Mouse (Mus musculus) gonadal fat pad, adult 2 months (tissue): ENCODE data around the gene Ipo7. TPM values are rescaled to one million over a fixed set of nuclear protein-coding genes. Genes with fewer than 3 reads are reported as not detected.
"Not testable (repeated sequence)": the region's sequence is repeated elsewhere in the genome, so short reads cannot be mapped to it uniquely, and the experiment has no call there.

Source experiments
- DNase-seq: peaks from one replicate; pipeline ENCODE4 v3.0.0-alpha.2; 2012; ENCODE audit warnings: low read depth
- polyA plus RNA-seq: library from polyadenylated mRNA; depleted of rRNA; stranded (reverse); fragments of >200 nt; gene quantifications from 2 replicates; pipeline ENCODE4 v1.2.3, GENCODE M21; 2012

The Ipo7 gene
- polyA plus RNA-seq, 1 experiment: 16.7 TPM

DNA sequence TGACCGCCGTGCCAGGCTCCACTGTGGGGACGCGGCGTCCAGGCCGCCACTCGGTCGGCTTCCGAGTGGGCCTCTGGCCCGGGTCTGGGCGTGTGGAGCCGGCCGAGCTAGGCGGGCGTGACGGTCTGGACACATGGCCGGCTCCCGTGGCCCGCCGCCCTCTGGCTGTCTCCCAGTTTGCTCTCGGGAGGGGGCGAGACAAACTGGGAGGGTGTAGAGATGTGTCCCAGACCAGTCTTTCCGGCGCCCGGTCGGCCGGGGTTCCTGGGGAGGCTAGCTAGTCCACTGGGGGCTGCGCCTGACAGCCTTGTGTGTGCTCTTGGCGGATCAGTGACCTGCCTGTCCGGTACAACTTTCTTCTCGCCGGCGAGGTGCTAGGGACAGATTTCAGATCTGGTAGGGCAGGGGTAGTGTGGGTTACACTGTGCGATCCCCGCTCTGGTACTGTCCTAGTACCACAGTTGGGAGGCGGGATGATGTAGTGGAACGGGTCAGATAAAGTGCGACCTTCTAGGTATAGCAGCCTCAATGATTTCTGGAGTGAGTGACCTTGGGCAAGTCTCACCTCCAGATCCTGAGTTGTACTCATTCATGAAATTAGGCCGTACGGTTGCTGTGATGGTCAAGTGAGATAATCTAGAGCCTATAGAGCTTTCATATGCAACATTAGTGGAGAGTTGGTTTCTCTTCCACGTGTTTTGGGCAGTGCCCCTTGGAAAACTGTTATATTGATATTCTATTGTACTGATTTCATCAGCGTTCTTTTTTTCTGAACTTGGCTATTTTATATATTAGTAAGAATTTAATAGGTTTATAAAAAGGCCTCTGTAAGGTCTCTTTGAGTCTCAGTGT lies 783 bp downstream of the Ipo7 start:
- no peak for DNase-seq

DNA sequence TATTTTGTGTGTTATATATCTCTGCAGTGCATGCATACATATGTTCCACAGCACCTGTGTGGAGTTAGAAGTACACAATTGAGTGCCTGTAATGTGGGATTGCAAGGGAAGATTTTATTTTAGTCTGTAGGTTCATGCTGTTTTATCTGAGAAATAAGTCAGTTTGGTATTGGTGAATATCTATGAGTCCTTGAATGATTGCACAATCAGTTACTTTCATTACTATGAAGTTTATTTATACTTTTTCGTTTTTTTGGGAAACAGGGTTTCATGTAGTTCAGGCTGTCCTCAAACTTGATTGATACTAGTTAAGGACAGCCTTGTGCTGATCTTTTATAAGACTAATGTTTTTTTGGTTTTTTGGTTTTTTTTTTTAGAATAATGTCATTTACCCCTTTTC lies 5.5 kb downstream of the Ipo7 start:
- no peak for DNase-seq

DNA sequence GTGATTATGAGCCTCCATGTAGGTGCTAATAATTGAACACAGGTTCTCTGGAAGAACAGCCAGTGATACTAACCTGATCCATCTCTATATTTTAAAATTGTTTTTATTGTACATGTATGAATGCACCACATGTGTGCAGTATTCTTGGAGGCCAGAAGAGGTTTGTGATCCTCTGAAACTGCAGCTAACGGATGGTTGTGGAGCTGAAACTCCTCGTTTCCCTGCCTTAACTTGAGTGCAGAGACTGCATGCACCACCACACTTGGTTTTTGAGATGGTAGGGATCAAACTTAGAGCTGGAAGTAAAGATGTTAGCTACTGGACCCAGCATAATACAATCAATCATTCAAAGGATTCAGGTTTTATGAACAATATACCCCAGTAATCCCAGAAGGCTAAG lies 8.5 kb downstream of the Ipo7 start:
- no peak for DNase-seq

GRCm38 (mm10) chr7:110028826-110029225 lies 10.8 kb downstream of the Ipo7 start:
- no peak for DNase-seq

DNA sequence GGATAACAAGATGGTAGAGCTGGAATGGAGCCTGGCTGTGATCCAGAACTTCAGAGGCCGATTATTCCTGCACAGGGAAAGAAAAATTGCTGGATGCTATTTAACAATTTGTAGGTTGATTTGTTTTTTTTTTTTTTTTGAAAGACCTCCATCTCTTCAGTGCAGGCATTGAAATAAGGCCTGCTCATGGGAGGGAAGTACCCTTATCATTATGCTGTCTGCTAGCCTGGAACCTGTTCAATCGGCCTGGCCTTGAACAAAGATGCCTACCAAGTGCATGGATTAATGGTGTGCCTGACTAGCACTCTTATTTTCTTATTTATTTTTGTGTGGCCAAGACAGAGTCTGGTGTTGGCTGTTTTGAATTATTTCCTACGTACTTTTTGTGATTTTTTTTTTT lies 12.3 kb downstream of the Ipo7 start:
- no peak for DNase-seq

DNA sequence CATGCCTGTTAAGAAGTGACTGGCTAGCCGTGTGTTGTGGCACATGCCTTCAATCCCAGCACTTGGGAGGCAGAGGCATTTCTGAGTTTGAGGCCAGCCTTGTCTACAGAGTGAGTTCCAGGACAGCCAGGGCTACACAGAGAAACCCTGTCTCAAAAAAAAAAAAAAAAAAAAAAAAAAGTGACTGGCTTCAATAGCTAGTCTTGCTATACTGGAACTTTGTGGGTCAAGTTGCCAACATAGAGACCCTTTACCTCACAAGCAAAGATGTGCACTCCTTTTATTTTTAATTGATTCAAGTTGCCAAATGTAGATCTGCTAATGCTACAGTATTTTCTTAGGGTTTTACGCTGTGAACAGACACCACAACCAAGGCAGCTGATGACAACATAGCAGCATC lies 39.6 kb downstream of the Ipo7 start:
- DNase-seq: not testable (repeated sequence)

GRCm38 (mm10) chr7:110059092-110059785 lies 41.2 kb downstream of the Ipo7 start:
- DNase-seq: no peak

DNA sequence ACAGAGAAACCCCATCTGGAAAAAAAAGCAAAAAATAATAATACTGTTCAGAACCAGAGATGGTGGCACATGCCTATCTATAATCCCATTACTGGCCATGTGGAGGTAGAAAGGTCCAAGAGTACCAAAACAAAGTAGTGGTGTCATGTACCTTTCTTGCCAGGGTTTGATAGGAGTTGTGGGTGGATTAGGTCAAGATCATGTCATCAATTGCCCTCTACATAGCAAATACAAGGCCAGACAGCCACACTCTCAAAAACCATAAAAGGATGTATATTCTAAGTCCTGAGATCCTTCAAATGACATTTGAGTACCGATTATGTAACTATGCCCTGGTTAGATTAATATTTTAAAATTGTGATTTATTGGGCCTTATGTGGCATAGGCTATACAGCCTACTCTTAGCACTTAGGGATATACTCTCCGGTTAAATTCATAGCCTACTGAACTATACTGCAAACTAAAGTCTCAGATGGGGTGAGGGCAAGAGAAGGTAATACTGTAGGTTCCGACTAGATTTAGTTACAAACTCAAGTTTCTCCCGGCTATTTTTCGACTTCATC lies 42.1 kb downstream of the Ipo7 start:
- no peak for DNase-seq

DNA sequence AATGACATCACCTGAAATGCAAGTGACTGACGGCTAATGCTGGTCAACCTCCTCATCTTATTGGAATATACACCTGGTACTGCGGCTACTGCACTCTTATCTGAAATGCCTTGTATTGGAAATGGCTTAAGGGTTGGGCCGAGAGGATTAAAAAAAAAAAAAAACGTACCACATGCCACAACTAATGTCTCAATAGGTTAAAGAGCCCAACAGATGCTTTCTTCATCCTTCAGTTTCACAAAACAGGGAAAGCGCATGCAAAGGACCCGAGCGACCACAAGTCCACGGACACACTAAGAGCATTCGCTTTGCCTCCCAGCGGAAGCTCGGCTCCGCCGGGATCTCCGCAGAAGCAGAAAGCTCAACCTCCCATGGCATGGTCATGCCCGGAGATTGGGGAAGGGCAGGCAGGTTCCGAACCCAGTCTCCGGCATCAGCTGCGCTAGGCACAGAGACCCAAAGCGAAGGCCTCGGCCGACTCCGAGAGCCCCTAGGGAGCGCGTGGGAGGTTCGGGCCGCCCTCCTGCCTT lies 42.7 kb downstream of the Ipo7 start:
- DNase-seq: no peak

DNA sequence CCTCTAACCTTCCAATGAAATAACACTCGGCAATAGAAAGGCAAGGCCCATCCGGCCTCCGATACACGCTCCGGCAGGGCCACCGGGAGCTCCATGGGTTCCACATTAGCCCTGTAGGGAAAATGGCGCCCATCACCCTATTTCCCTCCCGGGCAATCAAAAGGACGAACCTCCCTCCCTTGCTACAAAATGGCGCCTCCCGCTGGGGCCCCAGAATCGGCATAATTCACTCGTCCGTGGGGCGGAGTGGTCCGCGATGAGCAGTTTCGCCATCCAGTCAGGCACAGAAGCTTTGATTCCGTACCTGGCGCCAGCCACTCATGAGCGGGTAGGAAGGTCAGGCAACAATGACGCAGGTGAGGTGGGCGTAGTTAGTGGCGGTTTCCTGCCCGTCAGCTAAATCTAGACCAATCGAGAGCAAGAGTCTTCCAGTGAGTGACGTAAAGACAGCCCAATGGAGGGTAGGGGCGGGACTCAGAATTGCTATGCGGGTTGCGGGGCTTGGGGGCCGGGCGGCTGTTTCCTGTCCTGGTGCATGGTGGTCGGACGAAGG lies 43.2 kb downstream of the Ipo7 start, which contains the start of gene Zfp143:
Gene Zfp143 (plus strand): TSS at position 19 of the 553 bp plus-strand sequence.
- DNase-seq: peak; percentile 99

DNA sequence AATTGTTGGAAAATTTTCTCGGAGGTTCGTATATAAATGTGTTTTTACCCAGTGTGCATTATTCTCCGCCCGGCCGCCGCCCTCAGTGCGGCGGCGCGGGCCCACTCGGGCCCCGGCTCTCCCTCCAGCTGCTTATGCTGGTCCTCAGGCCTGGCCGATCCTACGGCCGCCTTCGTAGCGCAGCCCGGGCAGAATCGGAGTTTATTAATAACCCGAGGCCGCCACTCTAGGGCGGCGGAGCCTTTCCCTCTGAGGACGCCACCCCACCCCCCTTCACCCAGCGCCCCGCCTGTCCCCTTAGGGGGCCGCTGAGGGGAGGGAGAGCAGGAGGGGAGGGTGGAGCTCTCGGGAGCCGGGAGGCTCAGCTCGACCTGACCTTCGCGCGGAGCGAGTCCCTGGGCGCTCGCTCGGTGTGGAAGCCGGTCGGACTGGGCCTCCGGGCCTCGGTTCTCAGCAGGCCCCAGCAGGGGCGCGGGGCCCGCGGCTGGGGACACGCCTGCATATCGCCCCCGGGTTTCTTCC lies 43.7 kb downstream of the Ipo7 start:
- no peak for DNase-seq

GRCm38 (mm10) chr7:110063731-110064130 lies 45.7 kb downstream of the Ipo7 start:
- no peak for DNase-seq

- DNase-seq: no peak
Observed at GRCm38 (mm10) chr7:110069070-110069469, 51.0 kb downstream of the Ipo7 start.

GRCm38 (mm10) chr7:110078168-110078567 lies 60.1 kb downstream of the Ipo7 start:
- DNase-seq: no peak

- no peak for DNase-seq
Observed at GRCm38 (mm10) chr7:110083386-110084165, 65.5 kb downstream of the Ipo7 start.

GRCm38 (mm10) chr7:110085217-110085616 lies 67.1 kb downstream of the Ipo7 start:
- no peak for DNase-seq

GRCm38 (mm10) chr7:110087914-110088313 lies 69.8 kb downstream of the Ipo7 start:
- no peak for DNase-seq

GRCm38 (mm10) chr7:110091670-110092069 lies 73.6 kb downstream of the Ipo7 start:
- DNase-seq: no peak

DNA sequence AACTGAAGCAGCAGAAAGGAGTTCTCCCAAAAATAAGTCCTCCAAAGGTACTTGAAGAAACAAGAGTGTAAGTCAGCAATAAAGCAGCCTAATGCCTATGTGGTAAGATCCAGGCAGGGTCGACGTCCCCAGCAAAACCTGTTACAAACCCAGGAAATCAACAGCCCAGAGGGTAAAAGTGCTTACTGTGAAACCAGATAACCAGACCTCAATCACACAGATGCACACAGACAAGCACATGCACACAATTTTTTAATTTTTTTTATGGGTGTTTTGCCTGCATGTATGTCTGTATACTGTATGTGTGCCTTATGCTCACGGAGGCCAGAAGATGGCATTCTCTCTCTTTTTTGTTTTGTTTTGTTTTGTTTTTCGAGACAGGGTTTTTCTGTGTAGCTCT lies 78.3 kb downstream of the Ipo7 start:
- no peak for DNase-seq

- DNase-seq: no peak
Observed at GRCm38 (mm10) chr7:110097106-110097793, 79.2 kb downstream of the Ipo7 start.

GRCm38 (mm10) chr7:110100854-110101253 lies 82.8 kb downstream of the Ipo7 start:
- DNase-seq: no peak
